Mouse (Mus musculus) E14TG2a.4 (cell line): ENCODE measurements around the gene Brpf3.

Source experiments
- H3K27me3 ChIP-seq: 2 replicates; pipeline ENCODE4 v1.6.1; 2014; ENCODE audit warnings: low read length, control low read depth; ENCODE audit not compliant: insufficient read depth
- H3K36me3 ChIP-seq: 2 replicates; pipeline ENCODE4 v1.6.1; 2014; ENCODE audit warnings: low read length, control low read depth; ENCODE audit not compliant: insufficient read depth
- H3K4me1 ChIP-seq: replicated peaks from 2 replicates; pipeline ENCODE4 v1.6.1; 2014; ENCODE audit warnings: low read depth, low read length, control low read depth
- H3K4me3 ChIP-seq: replicated peaks from 2 replicates; pipeline ENCODE4 v1.5.1; 2014; ENCODE audit warnings: mild to moderate bottlenecking, low read length
- H3K9me3 ChIP-seq: 2 replicates; pipeline ENCODE4 v1.6.1; 2014; ENCODE audit warnings: low read length, control low read depth
- CTCF ChIP-seq: conservative IDR thresholded peaks from 2 replicates; pipeline ENCODE4 v1.5.1; 2014; ENCODE audit warnings: low read length
- NANOG ChIP-seq: IDR thresholded peaks from 2 replicates; pipeline ENCODE4 v1.6.1; 2014; ENCODE audit warnings: borderline replicate concordance, low read length, mixed read lengths
- POU5F1 ChIP-seq: IDR thresholded peaks from 2 replicates; pipeline ENCODE4 v1.6.1; 2014; ENCODE audit warnings: low read length, borderline replicate concordance

Gene Brpf3

DNA sequence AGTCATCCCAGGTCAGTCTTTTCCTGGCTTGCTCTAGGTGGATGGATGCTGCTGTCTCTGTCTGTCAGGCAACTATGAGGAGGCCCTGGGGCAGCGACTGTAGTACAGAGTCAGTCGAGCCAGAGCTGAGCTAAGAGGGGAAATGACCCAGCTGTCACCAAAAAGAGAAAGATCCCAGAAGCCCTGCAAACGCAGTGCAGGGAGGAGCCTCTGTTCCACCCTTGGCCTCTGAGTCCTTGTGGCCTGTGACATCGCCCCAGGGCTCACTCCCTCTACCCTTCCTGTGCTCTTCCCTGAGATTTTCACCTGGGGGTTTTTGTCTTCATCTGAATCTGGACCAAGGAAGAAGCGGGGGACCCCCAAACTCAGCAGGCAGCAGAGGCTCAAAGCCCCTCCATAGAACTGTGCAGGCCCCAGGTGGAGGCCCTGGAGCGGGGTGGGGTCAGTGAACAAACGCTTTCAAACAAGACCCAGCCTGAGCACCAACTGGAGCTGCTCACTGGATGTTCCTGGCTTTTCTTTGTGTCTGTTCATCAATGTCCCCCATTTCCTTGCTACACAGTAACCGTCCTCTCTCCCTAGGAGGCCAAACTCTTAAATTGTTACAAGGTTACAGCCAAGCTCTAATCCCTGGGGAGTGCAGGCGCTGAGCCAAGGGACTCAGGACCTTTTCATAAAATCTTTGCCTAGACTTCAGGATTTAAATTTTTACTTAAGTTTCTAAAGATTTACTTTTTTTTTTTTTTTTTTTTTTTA is 19.4 kb upstream of the Brpf3 start:
- Histone ChIP-seq H3K4me3 (peak overlapping the region; percentile 39), H3K27me3 (no peaks in the 10 kb centered on the region), H3K4me1 (peaks cover 89% of the 10 kb centered on the region), H3K36me3 (peaks cover 26% of the 10 kb centered on the region), H3K9me3 (no peaks in the 10 kb centered on the region)
- TF ChIP-seq NANOG (peak; percentile 45; the same call in 1 of the 2 replicates), POU5F1 (no peak)

GRCm38 (mm10) chr17:28785036-28785435 is 15.9 kb upstream of the Brpf3 start:
- TF ChIP-seq NANOG (0 out of 2 replicates have a peak, but pooled peaks have one; percentile 25), CTCF (no peak)
- Histone ChIP-seq H3K4me1 (peaks cover 94% of the 10 kb centered on the region), H3K9me3 (no peaks in the 10 kb centered on the region), H3K4me3 (peak overlapping the region; percentile 79), H3K36me3 (peaks cover 22% of the 10 kb centered on the region), H3K27me3 (no peaks in the 10 kb centered on the region)

DNA sequence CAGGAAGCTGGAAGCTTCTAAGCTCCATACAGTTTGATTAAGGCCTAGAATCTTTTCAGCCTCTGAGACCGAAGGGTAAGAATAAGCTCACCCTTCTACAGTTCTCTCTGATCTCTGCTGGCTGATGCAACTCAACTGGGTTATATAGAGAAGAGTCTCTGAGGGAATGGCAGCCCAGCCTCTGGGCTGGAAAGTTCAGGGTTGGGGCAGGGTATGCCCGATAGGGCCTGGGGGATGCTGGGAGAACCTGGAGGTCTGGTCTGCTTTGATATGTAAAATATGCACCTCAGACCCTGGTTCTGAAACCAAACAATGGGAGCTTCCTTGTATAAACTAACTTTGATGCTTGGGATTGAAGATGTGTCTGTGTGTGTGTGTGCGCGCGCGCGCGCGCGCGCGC is 13.4 kb upstream of the Brpf3 start:
- H3K36me3 ChIP-seq: peaks cover 40% of the 10 kb centered on the region
- no peaks in the 10 kb centered on the region for H3K27me3 ChIP-seq
- H3K9me3 ChIP-seq: no peaks in the 10 kb centered on the region
- peak overlapping the region; percentile 79 for H3K4me3 ChIP-seq
- peaks cover 88% of the 10 kb centered on the region for H3K4me1 ChIP-seq
- TF ChIP-seq NANOG (no peak), CTCF (no peak), POU5F1 (no peak)

DNA sequence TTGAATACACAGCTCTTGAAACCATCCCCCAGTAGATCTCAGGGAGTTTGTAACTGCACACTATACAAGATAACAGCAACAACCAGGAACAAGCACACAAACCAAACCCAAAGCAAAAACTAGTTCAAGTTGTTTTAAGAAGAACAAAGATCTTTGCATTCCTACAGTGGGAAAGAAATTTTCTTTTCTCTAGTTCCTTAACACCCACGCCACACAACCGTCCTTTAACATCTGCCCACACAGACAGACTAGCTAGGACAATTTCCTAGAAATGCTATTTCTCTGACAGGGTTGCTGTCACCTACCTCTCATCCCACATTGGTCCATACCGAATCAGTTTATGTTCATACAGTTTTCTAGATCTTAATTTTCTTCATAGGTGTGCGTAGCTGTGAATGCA is 3.9 kb upstream of the Brpf3 start:
- H3K9me3 ChIP-seq: peaks cover 4% of the 10 kb centered on the region; the same call in 1 of the 2 replicates
- no peaks in the 10 kb centered on the region for H3K27me3 ChIP-seq
- peaks cover 67% of the 10 kb centered on the region for H3K36me3 ChIP-seq
- TF ChIP-seq POU5F1: no peak
- TF ChIP-seq NANOG: no peak
- no peak for TF ChIP-seq CTCF
- no peak overlapping the region for H3K4me3 ChIP-seq
- H3K4me1 ChIP-seq: peaks cover 46% of the 10 kb centered on the region

DNA sequence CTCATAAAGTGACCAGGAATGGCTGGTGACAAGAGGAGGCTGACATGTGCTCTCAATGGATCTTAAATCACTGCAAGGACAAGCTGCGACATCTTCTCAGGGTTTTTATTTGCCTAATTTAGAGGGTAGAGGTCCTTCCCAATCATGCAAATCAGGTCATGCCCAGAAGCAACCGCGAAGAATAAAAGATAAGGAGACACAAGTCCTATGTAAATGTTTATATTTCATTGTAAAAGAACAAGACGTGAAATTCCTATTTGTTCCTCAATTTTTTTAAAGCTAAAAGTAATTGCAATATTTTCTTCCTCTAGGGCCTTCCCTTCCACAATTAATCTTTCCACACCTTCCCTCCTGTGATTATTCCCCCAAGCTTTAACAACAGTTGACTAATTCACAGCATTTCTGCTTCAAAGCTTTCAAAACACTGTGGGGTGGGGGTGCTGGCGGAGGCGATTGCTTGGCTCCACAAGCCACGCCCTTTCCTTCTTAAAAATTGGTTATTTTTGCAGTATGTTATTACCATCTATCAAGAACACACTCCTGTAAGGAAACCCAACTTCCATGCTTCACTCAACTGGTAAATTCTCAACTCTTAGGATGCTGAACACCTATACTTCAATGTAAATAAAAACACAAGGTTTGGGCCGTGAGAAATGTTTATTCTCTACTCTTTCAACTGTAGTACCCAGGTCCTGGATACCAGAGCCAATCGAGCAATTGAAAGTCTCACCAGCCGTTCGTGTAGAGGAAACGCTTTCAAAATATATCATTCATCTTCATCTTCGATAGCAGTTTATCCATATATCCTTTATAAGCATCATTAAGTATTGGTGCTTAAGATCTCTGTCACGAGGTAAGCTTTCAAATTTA is 1.4 kb upstream of the Brpf3 start:
- Histone ChIP-seq H3K4me3 (peak overlapping the region; percentile 84), H3K9me3 (peaks cover 4% of the 10 kb centered on the region; the same call in 1 of the 2 replicates), H3K36me3 (peaks cover 59% of the 10 kb centered on the region), H3K4me1 (peaks cover 53% of the 10 kb centered on the region), H3K27me3 (no peaks in the 10 kb centered on the region)
- TF ChIP-seq POU5F1 (no peak), CTCF (no peak), NANOG (no peak)

- H3K4me1 ChIP-seq: peaks cover 60% of the 10 kb centered on the region
- no peaks in the 10 kb centered on the region for H3K27me3 ChIP-seq
- peaks cover 1% of the 10 kb centered on the region; the same call in 1 of the 2 replicates for H3K9me3 ChIP-seq
- TF ChIP-seq NANOG (no peak), POU5F1 (no peak), CTCF (no peak)
- peaks cover 59% of the 10 kb centered on the region for H3K36me3 ChIP-seq
- peak overlapping the region; percentile 84 for H3K4me3 ChIP-seq
These were observed 614 bp upstream of the Brpf3 start for GRCm38 (mm10) chr17:28800281-28800670.

- Histone ChIP-seq H3K27me3 (no peaks in the 10 kb centered on the region), H3K9me3 (no peaks in the 10 kb centered on the region), H3K4me3 (peak overlapping the region; percentile 84), H3K36me3 (peaks cover 59% of the 10 kb centered on the region), H3K4me1 (peaks cover 73% of the 10 kb centered on the region)
- no peak for TF ChIP-seq CTCF
- no peak for TF ChIP-seq NANOG
- TF ChIP-seq POU5F1: no peak
These were observed 650 bp downstream of the Brpf3 start for GRCm38 (mm10) chr17:28801474-28802005.

DNA sequence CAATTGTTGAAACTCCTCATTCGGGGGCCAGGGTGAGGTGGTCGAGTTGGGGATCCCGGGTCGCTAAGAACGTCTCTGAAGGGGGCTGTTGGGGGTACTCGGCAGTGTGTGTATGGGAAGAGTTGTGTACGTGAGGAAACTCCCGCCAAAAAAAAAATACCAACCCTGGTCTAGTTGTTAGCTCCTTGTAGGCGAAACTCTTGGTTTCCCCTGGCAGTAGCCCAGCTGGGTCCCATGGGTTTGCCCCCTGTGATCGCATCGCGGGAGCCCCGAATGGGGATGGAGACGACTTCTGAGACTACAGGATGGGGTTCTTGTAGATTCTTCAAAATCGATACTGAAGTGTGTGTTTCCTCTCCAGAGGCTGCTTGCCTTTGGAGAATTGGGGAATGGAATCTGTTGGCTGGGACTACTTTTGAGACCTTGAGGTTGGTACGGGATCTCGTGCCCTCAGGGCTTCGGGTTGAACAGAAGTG is 1.2 kb downstream of the Brpf3 start:
- no peak for TF ChIP-seq NANOG
- TF ChIP-seq CTCF: no peak
- no peak for TF ChIP-seq POU5F1
- no peaks in the 10 kb centered on the region for H3K27me3 ChIP-seq

More for the DNA sequence above, 1.2 kb downstream of the Brpf3 start:
- Histone ChIP-seq H3K4me1 (peaks cover 73% of the 10 kb centered on the region), H3K36me3 (peaks cover 59% of the 10 kb centered on the region), H3K4me3 (peak overlapping the region; percentile 84), H3K9me3 (no peaks in the 10 kb centered on the region)
